Mouse (Mus musculus) right cerebral cortex, postnatal 25 days (tissue): ENCODE measurements around the gene LTO1.
A peak's percentile ranks its signal among the peaks of the same experiment; 100 is the strongest.

ENCODE experiments used
- DNase-seq: peaks from one replicate; pipeline ENCODE4 v3.0.0; 2022

Gene LTO1

DNA sequence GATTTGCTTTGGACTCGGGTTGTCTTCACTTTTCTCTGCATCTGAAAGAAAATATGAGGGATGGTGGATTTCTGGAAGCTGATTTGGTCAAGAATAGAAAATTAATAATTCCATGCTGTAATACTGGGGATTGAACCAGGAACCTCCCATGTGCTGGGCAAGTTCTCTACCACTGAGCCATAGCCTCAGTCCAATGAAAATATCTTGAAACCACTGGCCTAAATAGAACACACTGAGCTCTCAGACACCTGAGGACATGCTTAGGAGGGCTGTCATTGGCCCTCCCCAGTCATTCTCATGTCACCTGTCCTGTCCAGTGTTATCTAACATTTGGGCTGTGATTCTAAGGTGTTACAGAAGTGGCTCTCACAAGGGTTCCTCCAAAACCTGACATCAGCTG, 3.8 kb upstream of the LTO1 start:
- DNase-seq, result no peak

DNA sequence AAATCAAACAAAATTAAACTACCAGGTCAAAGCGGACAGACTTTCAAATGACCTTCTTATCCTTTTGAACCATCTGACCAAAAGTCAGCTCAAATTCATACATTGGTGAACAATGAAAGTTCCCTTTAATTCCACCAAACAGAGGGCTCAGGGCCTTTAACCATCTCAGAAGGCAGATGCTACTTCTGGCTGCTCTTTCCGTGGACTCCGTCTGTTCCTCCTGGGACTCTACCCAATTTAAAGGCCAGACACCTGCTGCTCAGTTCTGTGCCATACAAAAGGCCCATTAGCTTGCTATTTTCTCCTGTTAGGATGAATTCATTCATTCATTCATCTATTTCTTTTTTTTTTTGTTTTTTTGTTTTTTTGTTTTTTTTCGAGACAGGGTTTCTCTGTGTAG, 2.0 kb upstream of the LTO1 start:
- DNase-seq, result no peak

DNA sequence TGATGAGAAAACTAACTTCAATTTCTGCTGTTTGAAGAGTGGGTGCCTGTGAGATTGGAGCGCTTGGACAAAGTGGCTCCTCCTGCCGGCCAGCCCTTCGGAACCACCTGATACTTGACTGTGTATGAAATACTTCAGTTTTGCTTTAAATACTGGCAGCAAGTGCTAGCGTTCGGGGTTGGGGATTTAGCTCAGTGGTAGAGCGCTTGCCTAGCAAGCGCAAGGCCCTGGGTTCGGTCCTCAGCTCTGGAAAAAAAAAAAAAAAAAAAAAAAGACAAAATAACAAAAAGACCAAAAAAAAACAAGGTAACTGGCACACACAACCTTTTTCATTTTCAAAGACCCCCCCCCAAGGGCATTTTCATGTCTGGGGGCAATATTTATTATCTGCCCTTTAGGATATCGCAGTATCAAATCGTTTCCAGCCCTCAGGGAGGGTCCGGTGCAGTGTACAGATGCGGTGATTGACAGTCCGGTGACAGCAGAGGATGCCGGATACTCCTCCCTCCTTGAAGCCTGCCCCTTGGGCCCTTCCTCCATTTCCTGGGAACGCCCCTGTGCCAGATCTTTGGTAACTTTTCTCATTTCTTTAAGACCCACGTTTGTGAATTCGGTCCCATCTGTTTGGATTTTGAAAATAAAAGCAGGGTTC, 478 bp upstream of the LTO1 start:
- DNase-seq, result peak; percentile 77

DNA sequence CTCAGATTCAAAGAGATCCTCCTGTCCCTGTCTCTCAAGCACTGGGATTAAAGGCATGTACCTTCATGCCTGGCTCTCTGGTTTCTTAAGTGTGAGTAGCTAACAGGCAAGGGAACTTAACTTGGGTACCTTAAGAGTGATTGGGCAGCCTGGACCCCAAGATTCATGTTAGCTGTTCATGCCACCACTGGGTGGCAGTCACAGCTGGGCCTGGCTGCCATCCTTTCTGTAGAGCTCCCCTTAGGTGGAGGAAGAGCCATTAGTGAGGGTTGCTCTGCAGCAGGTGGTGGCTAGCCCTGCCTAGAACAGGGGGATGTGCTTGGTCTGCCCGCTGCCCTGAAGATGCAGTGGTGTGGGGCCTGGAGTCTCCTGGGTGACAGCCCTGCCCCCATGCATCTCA, 3.9 kb downstream of the LTO1 start:
- DNase-seq, result no peak

DNA sequence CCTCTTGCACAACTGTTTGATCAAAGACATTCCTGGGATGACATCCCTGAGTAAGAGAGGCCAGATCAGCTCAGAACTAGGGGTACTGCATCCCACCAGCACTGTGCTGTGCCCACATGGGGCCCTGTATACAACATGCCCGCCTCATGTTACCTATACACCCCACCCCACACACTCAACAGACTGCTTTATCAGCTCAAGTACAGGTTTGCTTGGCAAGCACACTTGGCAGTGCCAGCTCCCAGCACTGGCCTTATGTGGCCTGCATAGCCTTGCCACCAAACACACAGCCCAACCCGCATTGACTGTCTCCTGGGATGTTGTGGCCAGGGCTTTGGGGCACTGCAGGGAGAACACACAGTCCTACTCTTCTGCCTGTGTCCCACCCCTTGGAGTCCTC, 12.7 kb downstream of the LTO1 start:
- DNase-seq, result no peak

DNA sequence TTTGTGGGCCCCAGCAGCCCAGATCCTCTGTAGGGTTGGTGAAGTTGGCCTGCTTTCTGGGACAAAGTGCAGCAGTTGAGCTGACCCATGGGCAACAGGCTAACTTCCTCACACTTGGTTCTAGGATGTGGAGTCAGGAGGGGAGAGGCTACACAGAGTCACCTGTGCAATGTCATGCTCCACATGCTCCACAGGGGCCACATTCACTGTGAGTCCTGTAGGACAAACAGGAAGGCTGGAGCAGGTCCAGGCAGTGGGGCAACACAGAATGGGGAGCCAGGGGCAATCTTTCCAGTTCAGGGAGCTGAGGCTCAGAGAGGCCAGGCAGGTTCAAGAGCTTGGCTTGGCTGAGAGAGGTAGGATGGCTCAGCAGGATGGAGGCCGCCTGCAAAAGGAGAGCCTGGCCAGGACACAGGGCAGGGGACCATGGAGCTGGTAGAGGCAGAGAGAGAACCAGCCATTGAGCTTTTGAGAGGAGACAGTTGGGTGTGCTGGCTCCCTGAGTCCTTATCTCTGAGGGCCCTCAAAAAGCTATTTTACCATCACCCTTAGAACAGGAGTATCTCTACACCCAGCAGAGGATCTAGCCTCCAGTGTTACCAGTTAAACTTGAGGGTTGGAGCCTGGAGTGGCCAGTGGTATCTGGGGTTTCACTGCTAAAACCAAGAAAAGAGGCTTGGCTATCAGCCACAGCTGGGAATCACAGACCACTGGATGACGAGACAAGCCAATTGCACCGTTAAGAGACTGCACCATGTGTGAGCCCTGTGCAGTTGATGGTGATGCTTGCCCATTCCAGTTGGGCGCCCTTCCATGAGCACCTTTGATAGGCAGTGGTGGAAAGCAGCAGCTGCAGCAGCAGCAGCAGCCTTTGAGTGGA, 13.3 kb downstream of the LTO1 start:
- DNase-seq, result no peak

DNA sequence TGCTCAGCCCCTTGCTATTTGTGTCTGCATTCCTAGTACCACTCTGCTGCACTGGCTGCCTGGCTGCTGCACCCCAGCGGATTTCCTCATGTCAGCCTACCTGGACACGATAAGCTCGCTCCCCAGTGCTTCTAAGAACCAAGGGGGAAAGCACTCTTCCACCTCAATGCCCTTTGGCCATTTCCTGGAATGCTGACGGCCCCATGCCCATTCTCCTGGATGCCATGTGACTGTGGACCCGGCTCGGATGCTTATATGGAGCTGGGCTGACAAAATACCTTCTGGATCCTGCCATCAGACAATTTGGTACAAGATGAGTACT, 13.9 kb downstream of the LTO1 start:
- no peak for DNase-seq

DNA sequence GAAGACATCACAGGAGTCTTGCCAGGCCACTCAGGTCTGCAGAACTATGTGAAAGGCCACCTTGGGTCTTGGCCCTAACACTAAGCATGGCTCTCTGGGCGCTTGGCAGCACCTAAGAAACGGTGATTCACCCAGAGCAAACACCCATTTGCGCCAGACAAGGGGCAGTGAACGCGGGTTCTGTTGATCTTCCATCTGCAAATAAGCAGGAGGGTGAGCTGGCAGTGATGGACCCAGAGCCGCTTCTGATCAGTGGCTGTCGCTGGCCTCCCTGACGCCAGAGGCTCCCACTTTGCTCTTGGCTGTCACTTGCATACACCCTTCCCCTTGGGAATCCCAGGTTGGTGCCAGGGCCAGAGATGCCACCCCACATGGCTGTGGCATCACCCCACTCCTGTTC, 14.6 kb downstream of the LTO1 start:
- no peak for DNase-seq

DNA sequence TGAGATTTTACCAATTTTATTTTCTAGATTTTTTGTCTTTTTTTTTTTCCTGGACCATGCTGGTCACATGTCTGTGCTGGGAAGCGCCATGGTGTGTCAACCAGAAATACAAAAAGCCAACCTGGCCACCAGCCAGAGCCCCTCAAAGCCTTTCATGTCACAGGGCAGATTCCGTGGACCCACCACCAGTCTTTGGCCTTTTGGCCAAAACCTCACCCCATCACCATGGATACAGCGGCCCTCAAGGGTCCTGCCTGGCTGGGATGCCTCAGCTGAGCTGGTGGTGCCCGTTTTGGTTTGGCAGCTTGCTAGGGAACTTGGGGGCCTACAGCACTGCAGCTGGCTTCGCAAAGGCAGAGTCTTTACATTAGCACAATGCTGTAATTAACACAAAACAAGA, 15.0 kb downstream of the LTO1 start:
- no peak for DNase-seq

DNA sequence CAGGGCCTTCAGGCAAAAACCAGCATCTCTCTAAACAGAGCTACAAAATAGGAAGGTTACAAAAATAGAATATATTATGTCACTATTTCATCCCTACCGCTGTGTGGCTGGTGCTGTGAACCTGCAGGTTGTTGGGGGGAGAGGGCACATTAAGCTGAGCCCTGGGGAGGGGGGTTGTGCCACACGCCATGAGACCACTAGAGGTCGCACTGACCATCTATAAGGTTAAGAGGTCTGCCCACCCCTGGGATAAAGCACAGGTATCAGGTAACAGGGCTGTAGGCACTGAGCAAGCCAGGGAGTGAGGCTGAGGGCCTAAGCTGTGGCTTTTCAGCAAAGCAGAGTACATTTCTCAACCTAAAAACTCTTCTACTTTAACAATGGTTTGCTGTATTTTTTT, 16.9 kb downstream of the LTO1 start:
- DNase-seq, result no peak

DNA sequence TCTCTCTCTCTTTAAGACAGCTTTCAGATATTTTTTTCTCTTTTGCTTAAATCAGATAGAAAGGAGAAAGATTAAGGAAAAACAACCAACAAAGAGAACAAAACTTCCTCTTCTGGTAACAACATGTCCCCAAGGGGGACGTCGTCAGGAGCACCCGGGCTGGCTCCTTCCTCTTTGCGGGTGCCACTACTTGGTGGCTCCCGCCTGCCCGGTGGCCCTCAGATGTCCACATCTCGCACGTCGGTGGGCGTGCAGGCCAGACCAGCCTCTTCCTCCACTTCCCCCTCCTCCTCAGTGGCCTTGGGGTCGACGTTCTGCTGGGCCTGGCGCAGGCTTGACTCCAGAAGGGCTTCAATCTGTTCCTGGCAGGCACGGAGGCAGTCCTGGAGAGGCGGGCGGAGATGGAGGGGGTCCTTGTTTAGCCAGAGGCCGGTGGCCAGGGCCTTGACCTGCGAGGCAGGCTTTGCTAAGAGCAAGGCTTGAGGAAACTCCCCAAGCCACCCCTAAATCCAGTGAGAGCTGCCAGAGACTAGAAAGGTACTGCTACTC, 17.6 kb downstream of the LTO1 start:
- DNase-seq, result no peak

DNA sequence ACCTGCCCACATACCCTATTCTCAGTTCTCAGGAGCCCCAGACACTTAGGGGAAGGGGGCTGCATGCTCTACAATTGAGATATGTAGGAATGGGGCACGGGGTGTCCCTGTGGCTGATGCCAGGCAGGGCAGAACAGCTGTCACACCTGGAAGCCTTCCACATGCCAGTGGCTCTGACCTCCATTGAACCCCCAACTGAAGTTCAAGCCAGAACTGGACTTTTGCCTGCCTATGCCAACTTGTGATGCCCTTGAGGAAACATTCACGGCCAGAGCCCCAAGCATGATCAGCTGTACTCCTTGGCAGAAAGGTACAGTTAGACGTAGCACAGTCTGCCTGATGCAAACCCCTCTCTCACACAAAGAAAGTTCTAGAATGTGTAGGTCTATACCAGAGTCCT, 18.4 kb downstream of the LTO1 start:
- no peak for DNase-seq

DNA sequence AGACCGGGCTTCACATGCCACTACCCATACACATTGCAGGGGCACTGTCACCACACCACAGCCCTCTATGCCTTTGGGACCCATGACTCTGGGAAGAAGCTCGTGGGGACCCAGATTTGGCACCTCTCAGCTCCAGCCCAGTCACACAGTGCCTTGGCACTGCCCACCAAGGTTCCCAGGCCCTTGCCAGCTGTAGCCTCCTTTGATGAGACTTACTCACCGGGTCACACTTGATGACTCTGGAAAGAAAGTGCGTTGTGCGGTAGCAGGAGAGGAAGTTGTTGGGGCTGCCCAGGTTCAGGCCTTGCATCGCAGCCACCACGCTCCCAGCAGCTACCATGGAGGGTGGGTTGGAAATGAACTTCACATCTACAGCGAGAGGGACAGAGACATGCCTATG, 18.9 kb downstream of the LTO1 start:
- no peak for DNase-seq

DNA sequence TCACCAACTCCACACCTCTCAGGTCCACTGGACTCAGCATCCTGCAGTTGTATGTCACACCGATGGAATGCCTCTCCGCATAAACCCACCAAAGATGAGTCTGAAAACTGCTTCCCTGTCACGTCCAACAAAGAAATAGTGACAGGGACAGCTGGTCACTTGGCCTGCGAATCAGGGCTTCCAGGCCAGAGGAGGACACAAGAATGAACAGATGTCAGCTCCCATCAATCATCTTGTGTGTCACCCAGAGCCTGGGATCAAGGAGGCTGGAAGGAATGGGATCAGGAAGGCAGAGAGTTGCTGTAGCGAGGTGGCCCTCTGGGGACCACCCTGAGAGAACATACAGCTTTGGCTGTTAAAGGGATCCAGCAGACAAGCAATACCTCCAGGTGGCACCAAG, 20.0 kb downstream of the LTO1 start:
- no peak for DNase-seq

DNA sequence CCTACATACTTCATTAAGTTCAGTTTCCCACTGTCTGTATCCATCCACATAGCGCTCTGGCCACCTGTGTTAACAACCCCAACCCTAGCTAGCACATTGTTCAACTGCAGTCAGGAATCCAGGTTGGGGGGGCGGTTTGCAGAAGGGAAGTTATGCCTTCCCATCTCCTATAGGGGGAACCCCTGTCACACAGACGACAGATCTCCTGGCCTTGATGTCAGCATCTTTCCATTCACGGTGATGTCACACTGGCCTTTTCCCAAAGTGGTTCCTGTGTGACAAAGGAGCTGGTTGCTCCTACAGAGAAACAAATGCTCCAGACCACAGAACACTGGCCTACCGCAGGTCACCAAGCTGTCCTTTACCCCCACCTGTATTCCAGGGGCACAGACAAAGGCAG, 20.7 kb downstream of the LTO1 start:
- peak; percentile 25 for DNase-seq

DNA sequence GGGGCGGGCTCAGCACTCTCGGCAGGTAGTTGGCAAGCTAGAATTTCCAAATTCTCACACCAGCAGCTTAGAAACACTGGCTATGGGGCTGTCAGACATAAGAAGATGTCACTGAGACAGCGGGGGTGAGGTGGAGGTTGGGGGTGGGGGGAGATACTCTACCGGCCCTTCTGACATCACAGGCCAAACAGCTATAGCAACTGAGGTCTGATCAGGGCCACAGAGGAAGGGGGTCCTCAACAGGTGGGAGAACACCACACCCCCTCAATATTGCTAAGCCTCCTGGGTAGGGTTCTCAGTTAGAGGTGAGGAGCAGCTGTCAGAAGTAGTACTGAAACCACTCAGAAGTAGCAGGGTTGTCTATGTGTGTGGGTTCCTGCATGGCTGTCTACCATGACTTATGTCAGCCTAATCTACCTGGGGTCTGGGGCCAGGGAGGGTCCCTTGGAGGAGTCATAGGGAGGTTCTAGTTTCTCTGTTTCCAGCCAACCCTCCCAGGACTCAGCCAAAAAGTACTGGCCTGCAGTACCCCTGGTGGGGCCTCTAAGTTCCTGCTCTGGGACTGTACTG, 21.5 kb downstream of the LTO1 start:
- DNase-seq, result no peak

DNA sequence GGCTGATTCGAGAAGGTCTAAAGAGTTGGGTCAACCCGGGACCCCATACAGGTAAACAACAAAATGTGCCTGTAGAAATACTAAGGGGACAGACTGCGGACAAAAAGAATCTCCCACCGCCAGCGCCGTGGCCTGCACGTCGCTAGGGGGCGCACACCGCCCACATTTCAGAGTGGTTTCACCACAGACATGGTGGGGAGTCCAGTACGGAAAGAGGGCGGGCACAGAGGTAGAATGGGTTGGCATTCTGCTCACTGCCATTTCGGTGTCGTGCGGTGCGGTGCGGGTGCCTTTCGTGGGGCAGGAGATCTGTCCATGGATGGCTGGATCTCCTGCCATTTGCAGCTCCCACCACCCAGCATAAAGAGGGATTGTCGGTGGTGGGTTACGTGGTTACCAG, 22.6 kb downstream of the LTO1 start:
- peak; percentile 89 for DNase-seq

DNA sequence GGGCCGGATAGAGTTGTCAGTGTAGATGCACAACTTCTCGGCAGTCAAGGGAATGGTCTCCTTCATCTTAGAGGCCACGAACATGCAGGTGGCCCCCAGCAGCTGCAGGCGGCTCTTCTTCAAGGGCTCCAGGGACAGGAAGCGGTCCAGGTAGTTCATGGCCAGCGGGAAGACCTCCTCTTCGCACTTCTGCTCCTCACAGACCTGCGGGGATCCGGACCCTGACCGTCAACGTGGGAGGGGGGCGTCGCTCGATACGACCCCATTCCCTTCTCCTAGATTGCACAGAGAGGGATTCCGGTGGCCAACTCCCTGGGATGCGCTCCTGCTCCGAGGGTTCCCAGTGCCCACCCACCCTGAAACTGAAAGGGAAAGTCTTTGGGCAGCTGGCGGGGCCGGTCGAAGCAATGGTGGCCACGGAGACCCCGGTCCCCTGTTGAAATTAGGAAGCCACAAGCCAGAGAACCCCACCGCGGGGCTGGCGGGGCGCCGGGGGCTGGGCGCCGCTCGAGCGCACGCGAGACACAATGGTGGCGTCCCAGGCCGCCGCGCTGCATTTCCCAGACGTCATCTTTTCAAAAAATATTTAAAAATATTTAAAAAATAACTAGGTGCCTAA, 23.1 kb downstream of the LTO1 start:
- no peak for DNase-seq

DNA sequence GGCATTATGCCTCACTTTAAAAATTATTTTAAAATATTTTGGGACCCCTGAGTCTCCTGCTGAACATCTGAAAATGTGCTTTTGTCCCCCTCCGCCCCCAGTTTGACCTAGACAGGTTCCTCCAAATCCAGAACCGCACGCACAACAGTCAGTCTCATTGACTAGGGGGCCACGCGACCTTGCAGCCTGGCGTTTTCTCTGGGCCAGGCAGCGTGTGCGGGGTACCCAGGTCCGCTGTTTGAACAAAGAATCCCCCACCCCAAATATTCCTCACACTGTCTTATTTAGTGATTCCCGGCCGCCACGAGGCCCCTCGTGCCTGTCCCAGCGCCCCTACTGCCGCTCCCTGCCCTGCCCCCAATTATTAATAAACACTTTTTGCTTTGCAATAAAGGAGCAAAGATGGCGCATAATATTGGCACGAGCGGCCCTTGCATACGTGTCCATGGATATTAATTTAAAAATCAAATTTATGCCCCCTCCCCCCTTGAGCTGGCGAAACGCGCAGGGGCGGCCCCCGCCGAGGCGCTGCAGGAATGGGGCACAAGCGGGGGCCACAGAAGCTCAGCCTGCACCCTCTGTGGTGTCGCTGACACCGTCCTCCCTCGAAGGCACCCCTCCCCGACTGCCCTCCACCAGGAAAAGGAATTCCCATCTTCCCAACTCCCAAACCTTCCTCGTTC, 23.9 kb downstream of the LTO1 start:
- no peak for DNase-seq

DNA sequence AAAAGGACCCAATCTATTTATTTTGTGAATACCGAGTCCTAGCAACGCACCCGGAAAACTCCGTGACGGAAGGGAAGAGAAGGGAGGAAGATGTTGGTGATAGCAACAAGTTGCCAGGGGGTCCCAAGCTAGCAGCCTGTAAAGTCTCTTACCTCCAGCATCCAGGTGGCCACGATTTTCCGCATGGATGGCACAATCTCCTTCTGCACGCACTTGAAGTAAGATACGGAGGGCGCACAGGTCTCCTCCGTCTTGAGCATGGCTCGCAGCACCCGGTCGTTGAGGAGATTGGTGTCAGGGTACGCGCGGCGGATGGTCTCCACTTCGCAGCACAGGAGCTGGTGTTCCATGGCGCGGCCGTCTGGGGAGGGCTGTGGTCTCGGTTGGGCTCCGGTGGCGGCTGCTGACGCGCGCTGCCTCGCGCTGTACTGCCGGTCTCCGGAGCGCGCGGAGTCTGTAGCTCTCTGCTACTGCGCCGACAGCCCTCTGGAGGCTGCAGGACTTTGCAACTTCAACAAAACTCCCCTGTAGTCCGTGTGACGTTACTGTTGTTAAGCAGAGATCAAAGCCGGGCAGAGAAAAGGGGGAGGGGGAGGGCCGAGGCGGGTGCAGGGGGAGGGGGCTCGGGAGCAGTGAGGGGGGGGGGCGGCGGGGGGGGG, 24.6 kb downstream of the LTO1 start, which contains the start of gene Ccnd1:
Ccnd1 (minus strand) TSS at position 582 of the 659 bp plus-strand sequence.
- DNase-seq, result peak; percentile 73

DNA sequence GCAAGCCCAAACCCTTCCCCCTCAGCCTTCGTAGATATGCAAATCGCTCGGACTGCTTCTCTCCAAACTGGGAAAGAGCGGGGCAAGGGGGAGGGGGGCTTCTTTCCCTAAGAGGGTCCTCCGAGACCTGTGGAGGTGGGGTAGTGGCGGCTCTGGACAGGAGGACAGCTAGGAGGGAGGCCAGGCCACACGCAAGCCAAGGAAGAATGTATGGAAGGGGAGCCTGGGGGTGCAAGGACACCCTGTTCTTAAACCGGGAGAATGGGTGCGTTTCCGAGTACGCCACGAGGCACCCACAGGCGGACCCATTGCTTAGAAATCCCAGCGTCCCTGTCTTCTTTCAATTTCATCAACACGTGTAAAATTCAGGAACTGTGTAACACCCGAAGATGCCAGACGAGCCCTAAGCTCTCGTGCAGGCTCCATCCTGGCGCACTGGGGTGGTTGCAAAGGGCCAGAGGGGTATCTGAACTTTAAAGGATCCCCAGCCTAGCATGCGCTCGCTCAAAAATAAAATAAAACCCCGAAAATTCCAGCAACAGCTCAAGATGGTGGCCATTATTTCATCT, 25.2 kb downstream of the LTO1 start:
- no peak for DNase-seq

DNA sequence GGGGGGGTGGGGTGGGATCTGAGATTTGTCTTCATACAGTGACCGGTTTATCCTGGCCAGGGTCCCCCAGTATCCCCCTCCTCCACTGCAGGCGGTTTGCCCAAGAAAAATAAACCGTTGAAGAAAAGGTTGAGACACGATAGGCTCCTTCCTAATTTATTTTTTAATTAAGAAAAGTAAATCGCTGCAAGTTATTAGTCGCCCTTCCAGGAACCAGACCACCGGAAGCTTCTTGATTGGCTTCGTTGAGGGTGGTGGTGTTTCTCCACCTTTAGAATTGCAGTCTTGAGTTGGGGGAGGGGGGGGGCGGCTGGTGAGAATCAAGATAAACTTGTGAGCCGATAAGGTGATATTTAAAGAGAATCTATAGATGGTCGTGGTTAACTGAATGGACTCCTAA, 25.7 kb downstream of the LTO1 start:
- DNase-seq, result no peak
